Mouse (Mus musculus) midbrain, embryonic 15.5 days (tissue): ENCODE data around the gene Otud4. TPM values are rescaled to one million over a fixed set of nuclear protein-coding genes. Genes with fewer than 3 reads are reported as not detected.

Experiments
- ATAC-seq: fragments of 200-750 bp; cut with Nextera tagmentation; replicated peaks from 2 replicates; pipeline ENCODE4 v1.8.0; 2017; ENCODE audit warnings: moderate TSS enrichment
- H3K27ac ChIP-seq: fragments of 300-500 bp; sonication (generic); 2 replicates; pipeline ENCODE4 v1.5.1; 2015; ENCODE audit warnings: mild to moderate bottlenecking, inconsistent platforms
- H3K27me3 ChIP-seq: fragments of 300-500 bp; sonication (generic); replicated peaks from 2 replicates; pipeline ENCODE4 v1.6.1; 2015; ENCODE audit warnings: inconsistent platforms
- H3K36me3 ChIP-seq: fragments of 300-500 bp; sonication (generic); replicated peaks from 2 replicates; pipeline ENCODE4 v1.6.1; 2015; ENCODE audit warnings: inconsistent platforms
- H3K4me1 ChIP-seq: fragments of 300-500 bp; sonication (generic); 2 replicates; pipeline ENCODE4 v1.6.1; 2015; ENCODE audit warnings: inconsistent platforms
- H3K4me2 ChIP-seq: fragments of 300-500 bp; sonication (generic); 2 replicates; pipeline ENCODE4 v1.6.1; 2015; ENCODE audit warnings: inconsistent platforms, mild to moderate bottlenecking, moderate library complexity
- H3K4me3 ChIP-seq: fragments of 300-500 bp; sonication (generic); 2 replicates; pipeline ENCODE4 v1.5.1; 2015; ENCODE audit warnings: mild to moderate bottlenecking, inconsistent platforms
- H3K9ac ChIP-seq: fragments of 300-500 bp; sonication (generic); 2 replicates; pipeline ENCODE4 v1.6.1; 2015; ENCODE audit warnings: mild to moderate bottlenecking, inconsistent platforms
- H3K9me3 ChIP-seq: fragments of 300-500 bp; sonication (generic); 2 replicates; pipeline ENCODE4 v1.6.1; 2016; ENCODE audit warnings: inconsistent platforms
- WGBS: fragments of 180-500 bp; shearing (Covaris S2); methylation state at CpG from one replicate; pipeline ENCODE4 v1.1.7; 2015; ENCODE audit warnings: mixed read lengths; 5-methylcytosine and 5-hydroxymethylcytosine counted together
- polyA plus RNA-seq: library from polyadenylated mRNA; unstranded; fragments of >200 nt; fragmentation: Nextera tagmentation; extraction: Ambion mirVana; gene quantifications from 2 replicates; pipeline ENCODE4 v1.2.1, GENCODE M21; 2015

Gene Otud4
- polyA plus RNA-seq, 1 experiment from 2014 or later = 10.6 TPM

DNA sequence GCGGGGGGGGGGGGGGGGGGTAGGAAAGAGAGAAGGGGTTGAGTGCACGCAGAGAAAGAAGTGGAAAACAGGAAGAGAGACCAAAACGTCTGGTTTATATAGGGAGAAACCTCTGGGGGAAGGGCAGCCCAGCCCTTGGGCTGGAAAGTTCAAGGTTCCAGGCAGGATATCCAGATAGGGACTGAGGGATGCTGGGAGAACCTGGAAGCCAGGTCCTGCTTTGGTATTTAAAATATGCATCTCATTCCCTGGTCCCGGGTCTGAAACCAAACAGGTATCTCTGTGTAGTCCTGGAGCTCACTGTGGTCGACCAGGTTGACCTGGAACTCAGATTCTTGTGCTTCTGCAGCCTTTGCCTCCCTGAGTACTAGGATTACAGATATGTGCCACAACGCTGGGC is 73.3 kb downstream of the Otud4 start:
- no peaks in the 10 kb centered on the region for H3K9me3 ChIP-seq
- no peaks in the 10 kb centered on the region for H3K36me3 ChIP-seq
- peak overlapping the region; percentile 13; the same call in 1 of the 2 replicates for H3K4me3 ChIP-seq

DNA sequence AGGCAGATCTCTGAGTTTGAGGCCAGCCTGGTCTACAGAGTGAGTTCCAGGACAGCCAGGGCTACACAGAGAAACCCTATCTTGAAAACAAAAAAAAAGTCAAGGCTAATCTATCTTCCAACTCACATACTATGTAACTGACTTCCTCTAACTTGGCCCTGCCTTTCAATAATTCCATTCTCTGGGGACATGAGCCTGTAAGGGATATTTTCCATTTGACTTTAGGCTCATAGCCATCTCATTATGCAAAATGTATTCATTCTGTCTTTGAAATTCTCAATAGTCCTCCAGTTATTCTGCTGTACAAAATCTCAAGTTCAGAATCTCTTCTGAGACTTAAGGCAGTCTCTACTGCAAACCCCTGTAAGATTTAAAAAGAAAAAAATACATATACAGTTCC is 82.1 kb downstream of the Otud4 start:
- no peak overlapping the region for H3K4me2 ChIP-seq
- H3K4me1 ChIP-seq = no peaks in the 10 kb centered on the region
- no peak overlapping the region for H3K4me3 ChIP-seq
- no peak overlapping the region for H3K9ac ChIP-seq
- no peaks in the 10 kb centered on the region for H3K9me3 ChIP-seq
- no peaks in the 10 kb centered on the region for H3K27me3 ChIP-seq
- H3K27ac ChIP-seq = no peak overlapping the region
- ATAC-seq = no peak
- H3K36me3 ChIP-seq = peaks cover 4% of the 10 kb centered on the region; the same call in 1 of the 2 replicates

More for the DNA sequence above, 73.3 kb downstream of the Otud4 start:
- no peaks in the 10 kb centered on the region for H3K27me3 ChIP-seq
- H3K27ac ChIP-seq = no peak overlapping the region
- H3K4me1 ChIP-seq = peaks cover 16% of the 10 kb centered on the region
- peak overlapping the region; percentile 60 for H3K4me2 ChIP-seq
- no peak overlapping the region for H3K9ac ChIP-seq
- WGBS = 55% methylated on average over 6 of the region's 6 CpGs
- ATAC-seq = no peak

DNA sequence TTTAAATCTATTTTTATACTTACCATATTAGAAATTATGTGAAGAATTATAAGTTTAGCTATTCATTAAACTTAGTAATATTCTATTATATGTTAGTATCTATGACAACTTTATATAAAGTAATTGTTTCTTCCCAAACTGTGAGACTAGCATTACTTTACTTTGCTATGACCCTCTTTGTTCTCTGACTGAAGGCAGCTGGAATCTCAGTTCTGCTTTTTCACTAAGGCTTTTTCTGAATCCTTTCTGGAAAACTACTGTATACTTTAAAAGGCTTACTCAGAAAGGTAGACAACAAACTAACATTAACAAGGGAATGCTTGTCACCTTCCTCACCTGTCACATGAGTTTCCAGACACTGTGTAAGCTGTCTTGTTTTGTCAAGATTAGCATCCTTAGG is 83.9 kb downstream of the Otud4 start:
- ATAC-seq = no peak
- no peak overlapping the region for H3K9ac ChIP-seq
- H3K4me3 ChIP-seq = no peak overlapping the region
- no peaks in the 10 kb centered on the region for H3K27me3 ChIP-seq
- no peaks in the 10 kb centered on the region for H3K4me1 ChIP-seq
- H3K27ac ChIP-seq = no peak overlapping the region
- H3K9me3 ChIP-seq = no peaks in the 10 kb centered on the region
- H3K36me3 ChIP-seq = peaks cover 7% of the 10 kb centered on the region; the same call in 1 of the 2 replicates
- no peak overlapping the region for H3K4me2 ChIP-seq

- H3K9me3 ChIP-seq = no peaks in the 10 kb centered on the region
- no peak for ATAC-seq
- H3K4me3 ChIP-seq = no peak overlapping the region
- peaks cover 9% of the 10 kb centered on the region; the same call in 1 of the 2 replicates for H3K36me3 ChIP-seq
- no peaks in the 10 kb centered on the region for H3K4me1 ChIP-seq
- H3K27me3 ChIP-seq = no peaks in the 10 kb centered on the region
- no peak overlapping the region for H3K9ac ChIP-seq
- H3K4me2 ChIP-seq = no peak overlapping the region
- whole genome bisulfite sequencing = 59% methylated on average over 3 of the region's 3 CpGs
- H3K27ac ChIP-seq = no peak overlapping the region
Observed at GRCm38 (mm10) chr8:79724589-79724988, 85.2 kb downstream of the Otud4 start.

Other genes with a start within 250 kb of the Otud4 start
- 64.4 and 65.9 TPM in 2 replicates for gene Smad1, start 240.1 kb upstream of the Otud4 start, polyA plus RNA-seq
- gene Abce1, start 72.1 kb downstream of the Otud4 start, polyA plus RNA-seq = 71.4 and 77.9 TPM in 2 replicates
- gene Anapc10, start 72.2 kb downstream of the Otud4 start, polyA plus RNA-seq = 29.2 and 32.1 TPM in 2 replicates